Mouse (Mus musculus): ENCODE measurements around the gene Ugdh. TPM values are rescaled to one million over a fixed set of nuclear protein-coding genes. Genes with fewer than 3 reads are reported as not detected.

Gene Ugdh
- polyA plus RNA-seq, 1 experiment from 2014 or later = 126 TPM

DNA sequence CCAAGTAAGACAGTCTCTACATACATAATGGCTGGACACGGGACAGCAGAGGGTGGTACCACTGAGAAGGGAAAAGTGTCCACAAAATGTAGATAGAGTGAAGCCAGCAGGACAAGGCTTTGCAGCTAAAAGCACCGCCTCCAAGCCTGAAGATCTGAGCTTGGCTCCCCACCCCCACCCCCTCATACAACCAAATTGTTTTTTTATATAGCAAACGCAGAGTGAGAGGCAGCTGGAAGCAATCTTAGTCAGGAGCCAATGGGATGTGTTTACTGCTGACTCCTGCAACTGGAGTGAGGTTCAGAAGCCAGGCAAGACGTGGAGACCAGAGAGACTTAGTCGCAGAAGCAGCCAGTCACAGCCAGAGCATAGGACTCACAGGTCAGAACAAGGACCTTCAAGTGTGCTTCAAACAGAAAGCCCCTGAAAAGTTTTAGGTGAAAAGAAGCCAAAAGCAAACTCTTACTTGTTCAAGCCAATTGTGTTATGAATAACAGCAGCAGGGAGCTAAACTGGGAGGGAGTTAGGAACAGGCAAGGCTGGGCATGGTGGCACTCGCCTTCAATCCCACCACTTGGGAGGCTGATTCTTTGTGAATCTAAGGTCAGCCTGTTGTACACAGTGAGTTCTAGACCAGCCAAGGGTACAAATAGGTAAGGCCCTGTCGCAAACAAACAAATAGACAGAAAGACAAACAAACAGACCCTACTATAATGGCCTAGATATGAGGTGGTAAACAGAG lies 21.5 kb upstream of the Ugdh start:
- Histone ChIP-seq H3K4me2 (no peak overlapping the region), H3K4me3 (no peak overlapping the region), H3K27me3 (no peaks in the 10 kb centered on the region), H3K27ac (peak overlapping the region; percentile 82), H3K9ac (no peak overlapping the region), H3K36me3 (peaks cover 29% of the 10 kb centered on the region), H3K4me1 (peaks cover 25% of the 10 kb centered on the region), H3K9me3 (no peaks in the 10 kb centered on the region)
- WGBS = 33% methylated on average over 7 of the region's 7 CpGs
- ATAC-seq (ENCODE audit: insufficient number of reproducible peaks, low FRiP score, low TSS enrichment, low read depth) = peak; percentile 82

DNA sequence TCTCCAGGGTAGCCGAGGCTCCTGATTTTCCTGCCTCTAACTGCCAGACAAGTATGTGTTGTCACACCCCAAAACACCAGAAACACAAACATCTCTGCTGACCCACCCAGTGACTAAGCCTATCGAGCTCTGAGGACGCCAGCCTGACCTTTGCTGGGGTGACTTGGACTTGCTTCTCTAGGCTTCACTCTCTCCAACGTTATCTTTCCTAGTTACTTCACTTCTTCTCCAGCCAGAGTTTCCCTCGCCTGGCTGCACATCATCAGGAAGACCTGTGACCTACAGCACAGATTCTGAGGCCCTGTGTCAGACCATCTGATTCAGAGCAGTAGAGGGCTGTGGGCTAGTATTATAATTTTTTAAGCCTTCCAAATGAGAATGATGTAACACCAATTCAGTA lies 19.0 kb upstream of the Ugdh start:
- whole genome bisulfite sequencing = 59% methylated on average over 5 of the region's 5 CpGs
- H3K9me3 ChIP-seq = no peaks in the 10 kb centered on the region
- H3K27ac ChIP-seq = no peak overlapping the region

DNA sequence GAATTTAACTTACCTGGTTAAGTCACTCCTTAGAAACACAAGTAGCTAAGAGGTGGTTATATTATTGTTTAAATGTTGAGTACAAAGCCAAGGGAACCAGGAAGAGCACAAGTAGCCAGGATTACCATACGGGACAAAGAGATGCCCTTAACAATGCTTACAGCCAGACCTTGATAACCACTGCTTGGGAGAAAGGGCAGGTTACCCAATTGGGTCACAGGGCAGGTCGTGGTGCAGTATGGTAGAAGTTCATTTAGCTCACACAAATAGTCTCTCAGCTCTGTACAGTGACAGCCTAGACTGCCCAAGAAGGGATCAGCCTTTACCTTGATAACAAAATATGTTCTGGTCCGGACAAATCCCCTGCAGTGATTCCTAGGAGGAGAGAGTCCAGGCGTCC lies 13.2 kb upstream of the Ugdh start:
- no peak for ATAC-seq (ENCODE audit: insufficient number of reproducible peaks, low FRiP score, low TSS enrichment, low read depth)
- Histone ChIP-seq H3K4me1 (no peaks in the 10 kb centered on the region), H3K4me3 (no peak overlapping the region), H3K27ac (no peak overlapping the region), H3K27me3 (no peaks in the 10 kb centered on the region), H3K4me2 (no peak overlapping the region), H3K9ac (no peak overlapping the region), H3K9me3 (no peaks in the 10 kb centered on the region), H3K36me3 (peaks cover 34% of the 10 kb centered on the region)
- 77% methylated on average over 4 of the region's 4 CpGs for WGBS

More for the DNA sequence above, 19.0 kb upstream of the Ugdh start:
- ATAC-seq (ENCODE audit: insufficient number of reproducible peaks, low FRiP score, low TSS enrichment, low read depth) = no peak
- Histone ChIP-seq H3K9ac (no peak overlapping the region), H3K27me3 (no peaks in the 10 kb centered on the region), H3K36me3 (peaks cover 33% of the 10 kb centered on the region), H3K4me1 (peaks cover 25% of the 10 kb centered on the region), H3K4me3 (no peak overlapping the region), H3K4me2 (no peak overlapping the region)

GRCm38 (mm10) chr5:65447826-65448225 lies 12.1 kb upstream of the Ugdh start:
- ATAC-seq (ENCODE audit: insufficient number of reproducible peaks, low FRiP score, low TSS enrichment, low read depth) = no peak
- no peak overlapping the region for H3K9ac ChIP-seq
- H3K27ac ChIP-seq = no peak overlapping the region
- H3K27me3 ChIP-seq = no peaks in the 10 kb centered on the region
- H3K9me3 ChIP-seq = no peaks in the 10 kb centered on the region
- H3K4me2 ChIP-seq = no peak overlapping the region
- H3K4me3 ChIP-seq = no peak overlapping the region
- peaks cover 29% of the 10 kb centered on the region for H3K36me3 ChIP-seq
- 62% methylated on average over 2 of the region's 2 CpGs for WGBS
- no peaks in the 10 kb centered on the region for H3K4me1 ChIP-seq

GRCm38 (mm10) chr5:65446756-65447155 lies 11.0 kb upstream of the Ugdh start:
- 83% methylated on average over 2 of the region's 2 CpGs for WGBS
- H3K4me1 ChIP-seq = no peaks in the 10 kb centered on the region
- no peaks in the 10 kb centered on the region for H3K27me3 ChIP-seq
- H3K9ac ChIP-seq = no peak overlapping the region
- H3K4me3 ChIP-seq = no peak overlapping the region
- H3K9me3 ChIP-seq = no peaks in the 10 kb centered on the region
- no peak for ATAC-seq (ENCODE audit: insufficient number of reproducible peaks, low FRiP score, low TSS enrichment, low read depth)
- H3K4me2 ChIP-seq = no peak overlapping the region
- H3K36me3 ChIP-seq = peaks cover 31% of the 10 kb centered on the region
- no peak overlapping the region for H3K27ac ChIP-seq

GRCm38 (mm10) chr5:65444981-65445380 lies 9.2 kb upstream of the Ugdh start:
- Histone ChIP-seq H3K9me3 (no peaks in the 10 kb centered on the region), H3K9ac (no peak overlapping the region), H3K27ac (no peak overlapping the region), H3K36me3 (peaks cover 21% of the 10 kb centered on the region), H3K4me3 (no peak overlapping the region), H3K27me3 (no peaks in the 10 kb centered on the region), H3K4me1 (no peaks in the 10 kb centered on the region), H3K4me2 (no peak overlapping the region)
- WGBS = 53% methylated on average over 3 of the region's 6 CpGs
- no peak for ATAC-seq (ENCODE audit: insufficient number of reproducible peaks, low FRiP score, low TSS enrichment, low read depth)

DNA sequence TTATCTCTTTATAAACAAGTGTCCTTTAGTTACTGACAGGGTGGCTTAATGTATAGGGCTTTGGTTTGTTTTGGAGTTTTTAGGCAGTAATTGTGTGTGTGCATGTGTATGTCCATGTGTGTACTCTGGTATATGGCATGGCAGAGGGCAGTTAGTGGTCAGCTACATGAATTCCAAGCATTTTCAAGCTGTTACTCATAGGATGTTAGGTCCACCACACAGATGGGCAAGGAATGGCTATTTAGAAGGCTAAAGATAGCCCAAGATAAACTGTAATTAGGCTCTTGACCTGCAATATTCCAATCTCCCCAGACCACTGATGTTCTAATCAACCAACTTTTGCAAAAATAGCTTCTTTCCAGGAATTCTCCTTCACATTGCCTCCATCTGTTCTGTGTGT lies 2.3 kb upstream of the Ugdh start:
- H3K36me3 ChIP-seq = 0 out of 2 replicates have a peak, but pooled peaks cover 4% of the 10 kb centered on the region
- ATAC-seq (ENCODE audit: insufficient number of reproducible peaks, low FRiP score, low TSS enrichment, low read depth) = no peak
- H3K4me1 ChIP-seq = peaks cover 14% of the 10 kb centered on the region; the same call in 1 of the 2 replicates
- no peaks in the 10 kb centered on the region for H3K27me3 ChIP-seq
- no peak overlapping the region for H3K4me2 ChIP-seq
- H3K27ac ChIP-seq = no peak overlapping the region
- H3K9me3 ChIP-seq = no peaks in the 10 kb centered on the region
- H3K4me3 ChIP-seq = no peak overlapping the region
- H3K9ac ChIP-seq = no peak overlapping the region

DNA sequence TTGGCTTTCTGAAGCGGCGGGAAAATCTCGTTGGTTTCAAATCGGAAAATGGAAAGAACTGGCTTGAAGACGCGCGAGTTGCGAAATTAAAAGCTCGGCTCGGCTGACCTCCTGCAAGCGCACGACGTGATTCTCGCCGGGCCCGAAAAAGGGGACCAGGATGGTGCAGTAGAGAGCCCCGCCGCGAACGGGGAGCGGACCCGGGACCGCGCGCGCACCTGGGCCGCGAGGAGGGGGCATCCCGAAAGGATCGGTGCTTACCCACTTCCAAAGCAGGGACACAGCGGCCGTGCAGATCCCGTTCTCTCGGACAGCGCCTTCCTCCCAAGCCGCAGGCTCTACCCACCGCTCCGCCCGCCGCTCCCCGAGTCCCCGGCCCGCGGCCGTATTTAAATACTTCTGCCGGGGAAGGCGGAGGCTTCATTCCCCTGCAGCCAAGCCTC lies 365 bp downstream of the Ugdh start:
- Histone ChIP-seq H3K9me3 (no peaks in the 10 kb centered on the region), H3K4me3 (peak overlapping the region; percentile 81), H3K9ac (peak overlapping the region; percentile 78), H3K4me1 (peaks cover 18% of the 10 kb centered on the region; the same call in 1 of the 2 replicates), H3K36me3 (no peaks in the 10 kb centered on the region), H3K4me2 (peak overlapping the region; percentile 75), H3K27ac (peak overlapping the region; percentile 98), H3K27me3 (no peaks in the 10 kb centered on the region)
- no peak for ATAC-seq (ENCODE audit: insufficient number of reproducible peaks, low FRiP score, low TSS enrichment, low read depth)
- WGBS = 1% methylated on average over 46 of the region's 47 CpGs

- H3K4me2 ChIP-seq = peak overlapping the region; percentile 75
- peak overlapping the region; percentile 78 for H3K9ac ChIP-seq
- ATAC-seq (ENCODE audit: insufficient number of reproducible peaks, low FRiP score, low TSS enrichment, low read depth) = no peak
- H3K9me3 ChIP-seq = no peaks in the 10 kb centered on the region
- H3K4me3 ChIP-seq = peak overlapping the region; percentile 81
- WGBS = 1% methylated on average over 15 of the region's 15 CpGs
- peak overlapping the region; percentile 98 for H3K27ac ChIP-seq
- no peaks in the 10 kb centered on the region for H3K27me3 ChIP-seq
- peaks cover 18% of the 10 kb centered on the region; the same call in 1 of the 2 replicates for H3K4me1 ChIP-seq
- no peaks in the 10 kb centered on the region for H3K36me3 ChIP-seq
Observed at GRCm38 (mm10) chr5:65434471-65435362, 1.0 kb downstream of the Ugdh start.

DNA sequence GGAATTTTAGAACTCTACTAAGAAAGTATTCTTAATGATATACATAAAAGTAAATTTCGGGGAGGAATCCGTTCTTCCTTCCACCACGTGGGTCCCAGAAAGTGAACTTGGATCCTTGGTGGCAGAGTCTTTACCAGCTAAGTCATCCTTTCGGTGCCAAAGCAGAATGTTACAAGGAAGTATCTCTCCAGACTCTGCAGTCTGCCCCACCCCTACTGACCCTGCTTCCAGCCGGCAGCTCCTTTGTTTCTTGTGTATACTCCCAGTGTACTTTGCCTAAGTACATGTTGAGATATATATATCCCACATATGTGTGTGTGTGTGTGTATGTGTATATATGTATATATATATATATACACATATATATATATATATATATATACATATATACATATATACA lies 6.3 kb downstream of the Ugdh start:
- Histone ChIP-seq H3K9me3 (no peaks in the 10 kb centered on the region), H3K4me3 (no peak overlapping the region), H3K4me1 (peaks cover 13% of the 10 kb centered on the region; the same call in 1 of the 2 replicates), H3K9ac (no peak overlapping the region), H3K27ac (no peak overlapping the region), H3K27me3 (no peaks in the 10 kb centered on the region), H3K36me3 (peaks cover 27% of the 10 kb centered on the region), H3K4me2 (no peak overlapping the region)
- ATAC-seq (ENCODE audit: insufficient number of reproducible peaks, low FRiP score, low TSS enrichment, low read depth) = no peak
- WGBS = 92% methylated on average over 5 of the region's 5 CpGs

DNA sequence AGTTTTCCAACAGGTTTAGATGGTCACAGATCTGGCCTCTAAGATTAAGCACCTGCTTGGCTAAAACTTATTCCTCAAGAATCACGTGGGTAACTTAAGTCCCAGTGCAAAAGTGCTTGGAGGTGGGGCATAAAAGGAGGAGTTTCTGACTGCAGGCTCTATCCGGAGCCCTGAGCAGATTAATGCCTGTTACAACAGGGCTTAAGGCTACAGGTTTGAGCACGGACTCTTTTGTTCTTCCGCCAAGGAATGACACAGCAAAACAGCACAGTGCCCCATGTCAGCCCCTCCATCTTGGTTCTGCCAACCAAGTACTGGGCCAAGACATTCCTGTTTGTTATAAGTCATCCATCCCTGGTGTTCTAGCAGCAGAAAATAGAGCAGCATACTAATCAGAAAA lies 7.4 kb downstream of the Ugdh start:
- ATAC-seq (ENCODE audit: insufficient number of reproducible peaks, low FRiP score, low TSS enrichment, low read depth) = no peak
- peaks cover 6% of the 10 kb centered on the region; the same call in 1 of the 2 replicates for H3K4me1 ChIP-seq
- no peak overlapping the region for H3K4me2 ChIP-seq
- no peaks in the 10 kb centered on the region for H3K27me3 ChIP-seq
- 44% methylated on average over 4 of the region's 4 CpGs for WGBS
- H3K4me3 ChIP-seq = no peak overlapping the region
- H3K36me3 ChIP-seq = peaks cover 38% of the 10 kb centered on the region
- H3K9me3 ChIP-seq = no peaks in the 10 kb centered on the region
- no peak overlapping the region for H3K9ac ChIP-seq
- no peak overlapping the region for H3K27ac ChIP-seq

GRCm38 (mm10) chr5:65425251-65425650 lies 10.5 kb downstream of the Ugdh start:
- 92% methylated on average over 5 of the region's 5 CpGs for WGBS

More at GRCm38 (mm10) chr5:65425251-65425650, 10.5 kb downstream of the Ugdh start:
- Histone ChIP-seq H3K4me1 (no peaks in the 10 kb centered on the region), H3K4me2 (no peak overlapping the region), H3K36me3 (peaks cover 67% of the 10 kb centered on the region), H3K4me3 (no peak overlapping the region), H3K9ac (no peak overlapping the region), H3K9me3 (no peaks in the 10 kb centered on the region), H3K27me3 (no peaks in the 10 kb centered on the region), H3K27ac (no peak overlapping the region)
- ATAC-seq (ENCODE audit: insufficient number of reproducible peaks, low FRiP score, low TSS enrichment, low read depth) = no peak
